Comparison of ENCODE assay signal across 10 mouse cellular contexts in genomic region chr11:19475068-19475786, GRCm38 (mm10).
DNase-seq lines count a peak whose midpoint lies in the region; ATAC-seq lines count a peak whose summit lies in the region.
"Had no signal": no experiment of that assay in that cellular context is flagged by ENCODE, and none has a peak within 500 bp of the region (broad histone marks: within the 10 kb centered on the region; RNA-seq: fewer than 3 reads in every experiment).

No protein-coding gene starts in this region.

- peak; percentile 75 for ATAC-seq in forebrain, embryonic 15.5 days (replicated peaks)
- ATAC-seq in megakaryocyte-erythroid progenitor cell, adult 5-6 weeks (replicated peaks; ENCODE audit: low FRiP score, low TSS enrichment, poor library complexity, severe bottlenecking): no peak

- H3K27ac ChIP-seq in heart, embryonic 10.5 days: no peak overlapping the region
- H3K27ac ChIP-seq in forebrain, embryonic 15.5 days (replicated peaks): no peak overlapping the region
- H3K27ac ChIP-seq in midbrain, embryonic 10.5 days (replicated peaks): peak overlapping the region; percentile 49

- intact Hi-C loops in heart, postnatal 14 days (cut with DNase I): no loop called here

- H3K36me3 ChIP-seq in heart, embryonic 10.5 days: no peaks in the 10 kb centered on the region
- H3K36me3 ChIP-seq in forebrain, embryonic 15.5 days: no peaks in the 10 kb centered on the region
- H3K36me3 ChIP-seq in midbrain, embryonic 10.5 days: no peaks in the 10 kb centered on the region

- H3K9ac ChIP-seq in forebrain, embryonic 15.5 days (replicated peaks): 0 out of 2 replicates have a peak overlapping the region, but pooled peaks have one; percentile 2

- no peaks in the 10 kb centered on the region for H3K9me3 ChIP-seq in heart, embryonic 10.5 days
- H3K9me3 ChIP-seq in forebrain, embryonic 15.5 days: no peaks in the 10 kb centered on the region
- H3K9me3 ChIP-seq in midbrain, embryonic 10.5 days (replicated peaks): no peaks in the 10 kb centered on the region

- H3K4me3 ChIP-seq in heart, embryonic 10.5 days: peak overlapping the region; percentile 42
- H3K4me3 ChIP-seq in forebrain, embryonic 15.5 days: peak overlapping the region; percentile 33
- H3K4me3 ChIP-seq in midbrain, embryonic 10.5 days: peak overlapping the region; percentile 27
- H3K4me3 ChIP-seq: erythroblast, embryonic 14.5 days had no signal

- WGBS in heart, embryonic 10.5 days: 31% methylated on average over 18 of the region's 18 CpGs
- WGBS in forebrain, embryonic 15.5 days: 17% methylated on average over 18 of the region's 18 CpGs
- WGBS in midbrain, embryonic 10.5 days: 52% methylated on average over 18 of the region's 18 CpGs

- no peaks in the 10 kb centered on the region for H3K27me3 ChIP-seq in heart, embryonic 10.5 days (ENCODE audit: insufficient read depth, poor library complexity, severe bottlenecking)
- H3K27me3 ChIP-seq in forebrain, embryonic 15.5 days: no peaks in the 10 kb centered on the region; the same call in 1 of the 2 replicates
- H3K27me3 ChIP-seq in midbrain, embryonic 10.5 days (ENCODE audit: low read depth, poor library complexity, severe bottlenecking): no peaks in the 10 kb centered on the region

- no peaks in the 10 kb centered on the region; the same call in 1 of the 2 replicates for H3K4me1 ChIP-seq in heart, embryonic 10.5 days
- peaks cover 7% of the 10 kb centered on the region for H3K4me1 ChIP-seq in forebrain, embryonic 15.5 days
- peaks cover 8% of the 10 kb centered on the region for H3K4me1 ChIP-seq in midbrain, embryonic 10.5 days

- no peak for DNase-seq in heart, embryonic 10.5 days (ENCODE audit: low spot score)
- no peak for DNase-seq in heart, postnatal 14 days
- DNase-seq in ES-CJ7 (ENCODE audit: low read depth, low spot score): peak; percentile 11
- no peak for DNase-seq in midbrain, embryonic 10.5 days (ENCODE audit: low spot score)
- DNase-seq in spleen, adult 12 weeks (ENCODE audit: low spot score): no peak
- no peak for DNase-seq in frontal cortex, postnatal 25 days (ENCODE audit: low spot score in 2 of 2)
- DNase-seq: adrenal gland, postnatal 14 days had no signal

- H3K4me2 ChIP-seq in forebrain, embryonic 15.5 days (replicated peaks): peak overlapping the region; percentile 45
